In genomic region chr11:61929323-61930097, GRCm38 (mm10) we compare ENCODE assay signal across 8 mouse cellular contexts. TPM values are rescaled to one million over a fixed set of nuclear protein-coding genes. Genes with fewer than 3 reads are reported as not detected.
A peak's percentile ranks its signal among the peaks of the same experiment; 100 is the strongest.
DNase-seq lines count a peak whose midpoint lies in the region; ATAC-seq lines count a peak whose summit lies in the region.

No protein-coding gene starts in this region.

- H3K4me3 ChIP-seq in kidney, embryonic 14.5 days (ENCODE audit: low read length) = peak overlapping the region; percentile 64
- peak overlapping the region; percentile 71 for H3K4me3 ChIP-seq in forebrain, embryonic 16.5 days (replicated peaks; ENCODE audit: low read length)

- WGBS in kidney, embryonic 14.5 days = under 1% methylated on average over 44 of the region's 47 CpGs
- 1% methylated on average over 42 of the region's 47 CpGs for WGBS in forebrain, embryonic 16.5 days

- H3K9ac ChIP-seq in kidney, embryonic 14.5 days (ENCODE audit: low read depth, low read length) = peak overlapping the region; percentile 71
- H3K9ac ChIP-seq in forebrain, embryonic 16.5 days (replicated peaks; ENCODE audit: low read depth, low read length) = peak overlapping the region; percentile 82

- H3K36me3 ChIP-seq in kidney, embryonic 14.5 days (ENCODE audit: control insufficient read depth, insufficient read depth, low read length) = no peaks in the 10 kb centered on the region
- H3K36me3 ChIP-seq in forebrain, embryonic 16.5 days (ENCODE audit: control insufficient read depth, insufficient read depth) = no peaks in the 10 kb centered on the region

- ATAC-seq in kidney, embryonic 14.5 days (ENCODE audit: low FRiP score, low TSS enrichment) = peak; percentile 73; the same call in 1 of the 2 replicates
- peak; percentile 57 for ATAC-seq in forebrain, embryonic 16.5 days
- ATAC-seq in megakaryocyte, adult 5-6 weeks (ENCODE audit: poor library complexity, severe bottlenecking) = peak; percentile 4; the same call in 1 of the 2 replicates

- peak overlapping the region; percentile 54 for H3K4me2 ChIP-seq in kidney, embryonic 14.5 days (replicated peaks; ENCODE audit: low read depth, low read length)
- H3K4me2 ChIP-seq in forebrain, embryonic 16.5 days (ENCODE audit: low read length) = peak overlapping the region; percentile 71

- no peaks in the 10 kb centered on the region for H3K27me3 ChIP-seq in kidney, embryonic 14.5 days (ENCODE audit: control insufficient read depth, insufficient read depth, low read length)
- no peaks in the 10 kb centered on the region for H3K27me3 ChIP-seq in forebrain, embryonic 16.5 days (replicated peaks; ENCODE audit: control insufficient read depth, insufficient read depth, low read length)

- H3K9me3 ChIP-seq in kidney, embryonic 14.5 days (ENCODE audit: control insufficient read depth, low read length) = no peaks in the 10 kb centered on the region
- no peaks in the 10 kb centered on the region for H3K9me3 ChIP-seq in forebrain, embryonic 16.5 days (ENCODE audit: control insufficient read depth, low read length)

- no peak for DNase-seq in kidney, postnatal 36 days
- peak; percentile 66 for DNase-seq in MEL-GATA-1-ER (ENCODE audit: extremely low read depth, low read depth)
- DNase-seq in adrenal gland, adult 2 months = no peak
- no peak for DNase-seq in ovary, postnatal 36 days (ENCODE audit: low spot score)
- no peak for DNase-seq in right cerebral cortex, postnatal 14 days

- peaks cover 12% of the 10 kb centered on the region; the same call in 1 of the 2 replicates for H3K4me1 ChIP-seq in kidney, embryonic 14.5 days (ENCODE audit: control insufficient read depth, insufficient read depth, low read length)
- H3K4me1 ChIP-seq in forebrain, embryonic 16.5 days (replicated peaks; ENCODE audit: control insufficient read depth, insufficient read depth, low read length) = peaks cover 17% of the 10 kb centered on the region

- peak overlapping the region; percentile 76 for H3K27ac ChIP-seq in kidney, embryonic 14.5 days (ENCODE audit: low read depth, low read length)
- H3K27ac ChIP-seq in forebrain, embryonic 16.5 days (ENCODE audit: low read length) = peak overlapping the region; percentile 84

RNA-seq across cellular contexts. Expression of gene Akap10, which starts 0.5 kb away (rescaled TPM):
- polyA plus RNA-seq in kidney, embryonic 14.5 days (2014; fragmentation: Nextera tagmentation; extraction: Ambion mirVana) = 14.8 and 22.1 TPM in 2 replicates
- 13.0 and 15.0 TPM in 2 replicates for polyA plus RNA-seq in forebrain, embryonic 16.5 days (2015; fragmentation: Nextera tagmentation; extraction: Ambion mirVana)
- total RNA-seq in megakaryocyte, adult 5-6 weeks (2015) = 37.5 and 42.9 TPM in 2 replicates
- total RNA-seq in megakaryocyte, adult 5-6 weeks (2017) = 45.5 and 47.9 TPM in 2 replicates
- total RNA-seq in adrenal gland, adult 2 months (2021) = 10 to 100 TPM; 25.9 to 26.5 TPM
- polyA plus RNA-seq in adrenal gland, adult 2 months (2012; rRNA removed) = 8.5 and 15.2 TPM in 2 replicates

RNA-seq across cellular contexts. Expression of gene Specc1, which starts 27.1 kb away (rescaled TPM):
- 6.6 and 13.6 TPM in 2 replicates for polyA plus RNA-seq in kidney, embryonic 14.5 days (2014; fragmentation: Nextera tagmentation; extraction: Ambion mirVana)
- polyA plus RNA-seq in forebrain, embryonic 16.5 days (2015; fragmentation: Nextera tagmentation; extraction: Ambion mirVana) = 9.4 and 11.2 TPM in 2 replicates
- total RNA-seq in megakaryocyte, adult 5-6 weeks (2015) = 22.5 and 23.9 TPM in 2 replicates
- 44.6 and 54.5 TPM in 2 replicates for total RNA-seq in megakaryocyte, adult 5-6 weeks (2017)
- 1 to 10 TPM; 6.7 to 8.4 TPM for total RNA-seq in adrenal gland, adult 2 months (2021)
- 1.8 and 3.1 TPM in 2 replicates for polyA plus RNA-seq in adrenal gland, adult 2 months (2012; rRNA removed)

Comparison
In these comparisons a context has a peak if more than half of its experiments do, and no peak if none do; other contexts are left out.
1. ATAC-seq: peak in every context shown above with its lines; median percentile 73 in kidney, embryonic 14.5 days; 57 in forebrain, embryonic 16.5 days; 4 in megakaryocyte, adult 5-6 weeks.